Mouse (Mus musculus) embryonic fibroblast, embryonic 13.5 days (primary cell): Measurements from ENCODE around the gene As3mt. TPM values are rescaled to one million over a fixed set of nuclear protein-coding genes. Genes with fewer than 3 reads are reported as not detected.

ENCODE experiments used
- H3K27ac ChIP-seq: 2 replicates; pipeline ENCODE4 v1.5.1; 2012; ENCODE audit warnings: low read length, control low read depth, inconsistent platforms; ENCODE audit not compliant: insufficient read depth
- H3K4me1 ChIP-seq: 2 replicates; pipeline ENCODE4 v1.6.1; 2011; ENCODE audit warnings: low read length; ENCODE audit not compliant: control insufficient read depth, insufficient read depth
- H3K4me3 ChIP-seq: 2 replicates; pipeline ENCODE4 v1.5.1; 2011; ENCODE audit warnings: mild to moderate bottlenecking, control low read depth, low read length; ENCODE audit not compliant: insufficient read depth
- CTCF ChIP-seq: IDR thresholded peaks from 2 replicates; pipeline ENCODE4 v1.5.1; 2011; ENCODE audit warnings: mild to moderate bottlenecking, control low read depth, low read length, moderate library complexity, borderline replicate concordance; ENCODE audit not compliant: insufficient read depth
- POLR2A ChIP-seq: IDR thresholded peaks from 2 replicates; pipeline ENCODE4 v1.6.1; 2011; ENCODE audit warnings: low read depth, mild to moderate bottlenecking, control low read depth, low read length, moderate library complexity
- polyA plus RNA-seq: library from polyadenylated mRNA; stranded (reverse); fragments of >200 nt; gene quantifications from 2 replicates; pipeline ENCODE4 v1.2.4, GENCODE M21; 2011; ENCODE audit warnings: low read depth; ENCODE audit not compliant: missing spikeins, insufficient read length

As3mt gene
- polyA plus RNA-seq, 1 experiment, result 5.6 TPM

DNA sequence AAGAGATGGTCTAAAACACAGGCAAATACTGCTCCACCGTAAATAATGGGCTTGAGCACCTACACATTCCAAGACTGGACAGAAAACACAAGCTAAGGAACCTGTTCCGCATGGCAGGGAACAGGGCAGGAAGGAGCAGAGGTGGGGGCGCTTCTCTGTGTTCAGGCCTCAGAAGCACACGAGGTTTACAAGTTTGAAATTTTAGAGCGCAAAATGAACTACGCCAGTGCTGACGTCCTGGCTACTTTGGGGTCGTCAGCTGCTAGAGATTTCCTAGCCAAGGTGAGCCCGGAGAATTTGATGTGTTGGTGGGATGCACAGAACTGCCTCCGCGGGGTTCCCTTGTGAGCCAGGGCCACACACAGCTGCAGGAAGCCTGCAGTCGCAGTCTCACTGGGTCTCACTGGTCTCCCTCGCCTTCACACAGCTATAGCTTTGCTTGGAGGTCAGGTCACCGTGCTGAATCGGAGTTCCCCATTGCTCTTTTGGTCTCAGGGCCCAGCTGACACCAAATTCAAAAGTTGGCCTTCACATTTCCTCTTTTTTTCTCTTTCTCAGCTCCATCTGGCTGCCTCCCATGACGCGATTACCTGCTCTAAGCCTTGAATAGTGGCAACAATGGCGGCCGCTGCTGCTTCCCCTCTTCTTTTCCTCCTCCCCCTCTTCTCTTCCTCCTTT lies 9.3 kb upstream of the As3mt start:
- TF ChIP-seq POLR2A, result no peak
- no peak for TF ChIP-seq CTCF
- H3K27ac ChIP-seq, result no peak overlapping the region
- no peaks in the 10 kb centered on the region for H3K4me1 ChIP-seq
- H3K4me3 ChIP-seq, result no peak overlapping the region

DNA sequence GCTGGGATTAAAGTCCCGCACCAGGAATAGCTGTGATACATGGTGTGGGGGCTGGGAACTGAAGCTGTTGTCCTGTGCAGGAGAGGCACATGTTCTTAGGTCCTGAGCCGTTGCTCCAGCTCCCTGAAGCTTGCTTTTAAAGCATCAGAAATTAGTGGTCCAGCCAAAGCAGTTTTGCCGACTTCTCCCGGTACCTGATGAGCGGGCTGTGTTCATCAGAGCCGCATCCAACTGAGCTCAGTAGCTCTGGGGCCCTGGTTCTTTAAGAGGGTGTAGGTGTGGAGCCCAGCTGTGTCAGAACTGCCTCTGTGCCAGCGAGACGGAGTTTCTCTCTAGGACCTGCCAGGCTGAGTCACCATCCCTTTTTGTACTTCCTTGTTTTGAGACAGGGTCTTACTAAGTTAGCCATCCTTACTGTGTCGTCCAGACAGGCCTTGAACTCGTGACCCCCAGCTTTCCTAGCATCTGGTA lies 8.2 kb upstream of the As3mt start:
- TF ChIP-seq CTCF, result no peak
- no peak for TF ChIP-seq POLR2A
- Histone ChIP-seq H3K4me3 (no peak overlapping the region), H3K4me1 (no peaks in the 10 kb centered on the region), H3K27ac (no peak overlapping the region)

- no peak overlapping the region for H3K27ac ChIP-seq
- H3K4me3 ChIP-seq, result no peak overlapping the region
- TF ChIP-seq CTCF (no peak), POLR2A (no peak)
- H3K4me1 ChIP-seq, result no peaks in the 10 kb centered on the region
These were observed 6.1 kb upstream of the As3mt start for GRCm38 (mm10) chr19:46701156-46701555.

DNA sequence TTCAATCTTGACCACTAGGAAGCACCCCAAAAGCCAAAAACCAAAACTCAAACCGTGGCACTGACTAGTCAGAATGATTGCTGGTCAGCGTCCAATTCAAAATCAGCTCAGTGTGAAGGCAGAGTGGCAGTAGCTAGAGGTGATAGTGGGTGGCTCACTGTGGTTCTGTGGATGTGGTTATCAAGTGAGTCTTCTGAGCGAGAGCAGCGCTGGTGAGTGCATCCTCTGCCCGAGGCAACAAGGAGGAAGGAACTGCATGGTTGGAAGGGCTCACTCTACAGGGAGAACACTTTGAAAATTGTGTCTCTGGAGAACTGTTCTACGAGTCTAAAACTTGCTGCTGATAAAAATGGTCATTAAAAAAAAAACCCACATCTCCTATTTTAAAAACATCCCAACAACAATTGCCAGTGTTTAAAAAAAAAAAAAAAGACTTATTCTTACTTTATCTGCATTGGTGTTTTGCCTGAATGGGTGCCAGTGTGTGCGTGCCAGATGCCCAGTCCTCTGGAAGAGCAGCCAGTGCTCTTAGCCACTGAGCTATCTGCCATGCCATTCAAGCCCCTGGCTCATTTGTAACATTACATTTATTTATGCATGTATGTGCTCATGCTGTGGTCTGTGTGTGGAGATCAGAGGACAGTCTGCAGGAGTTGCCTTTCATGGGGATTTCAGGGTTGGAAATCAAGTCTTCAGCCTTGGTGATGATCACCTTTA lies 1.3 kb upstream of the As3mt start:
- TF ChIP-seq POLR2A (no peak), CTCF (no peak)
- Histone ChIP-seq H3K27ac (no peak overlapping the region), H3K4me3 (no peak overlapping the region), H3K4me1 (no peaks in the 10 kb centered on the region)

GRCm38 (mm10) chr19:46706540-46707295 lies 540 bp upstream of the As3mt start:
- Histone ChIP-seq H3K4me1 (no peaks in the 10 kb centered on the region), H3K27ac (no peak overlapping the region), H3K4me3 (no peak overlapping the region)
- TF ChIP-seq CTCF (no peak), POLR2A (no peak)

DNA sequence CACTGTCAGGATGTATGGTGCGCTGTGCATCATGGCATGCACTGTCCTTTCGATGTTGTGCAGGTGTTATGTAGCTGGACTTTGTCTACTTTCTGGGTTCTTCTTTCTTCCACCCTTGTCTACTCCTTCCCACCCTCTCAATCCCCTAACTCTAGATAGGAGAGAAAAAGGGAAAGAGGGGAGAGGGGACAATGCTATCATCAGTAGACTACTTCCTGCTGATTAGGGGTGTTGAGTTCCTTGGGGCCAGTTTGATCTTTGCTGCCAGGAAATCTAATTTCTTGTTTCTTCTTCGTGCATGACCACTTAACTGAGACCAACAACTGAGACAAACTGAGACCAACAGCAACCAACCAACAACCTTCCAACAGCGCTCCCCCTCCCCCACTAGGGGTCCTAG lies 3.4 kb downstream of the As3mt start:
- Histone ChIP-seq H3K4me1 (no peaks in the 10 kb centered on the region), H3K27ac (no peak overlapping the region), H3K4me3 (no peak overlapping the region)
- TF ChIP-seq POLR2A (no peak), CTCF (no peak)

GRCm38 (mm10) chr19:46714234-46714633 lies 7.0 kb downstream of the As3mt start:
- Histone ChIP-seq H3K27ac (no peak overlapping the region), H3K4me1 (no peaks in the 10 kb centered on the region), H3K4me3 (no peak overlapping the region)
- TF ChIP-seq POLR2A (no peak), CTCF (no peak)

GRCm38 (mm10) chr19:46715016-46715415 lies 7.8 kb downstream of the As3mt start:
- H3K4me3 ChIP-seq, result no peak overlapping the region
- no peak overlapping the region for H3K27ac ChIP-seq
- H3K4me1 ChIP-seq, result no peaks in the 10 kb centered on the region
- no peak for TF ChIP-seq POLR2A
- TF ChIP-seq CTCF, result no peak

DNA sequence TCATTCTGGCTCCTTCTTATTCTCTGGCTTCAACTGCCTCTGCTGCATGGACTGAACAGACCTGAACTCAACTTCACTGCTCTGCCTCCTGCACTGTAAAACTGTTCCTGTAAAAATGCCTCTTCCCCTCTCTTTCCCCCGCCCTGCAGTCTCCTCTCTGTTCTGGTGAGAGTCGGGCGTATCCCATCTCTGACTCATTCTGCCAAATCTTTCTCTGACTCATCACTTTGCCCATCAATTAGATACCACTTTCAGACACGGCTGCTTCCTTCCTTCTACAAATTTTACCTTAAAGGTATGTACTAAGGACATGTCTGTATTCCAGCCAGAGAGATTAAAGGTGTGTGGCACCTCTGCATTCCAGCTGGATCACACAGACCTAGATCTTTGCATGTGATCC lies 10.9 kb downstream of the As3mt start:
- no peak overlapping the region for H3K4me3 ChIP-seq
- TF ChIP-seq POLR2A, result no peak
- no peak for TF ChIP-seq CTCF

More for the DNA sequence above, 10.9 kb downstream of the As3mt start:
- H3K4me1 ChIP-seq, result no peaks in the 10 kb centered on the region
- H3K27ac ChIP-seq, result no peak overlapping the region
